In genomic region chr6:61248700-61249099, GRCm38 (mm10) we compare ENCODE assay signal across 20 mouse cellular contexts.
A peak's percentile ranks its signal among the peaks of the same experiment; 100 is the strongest.
DNase-seq lines count a peak whose midpoint lies in the region; ATAC-seq and TF ChIP-seq lines count a peak whose summit lies in the region.
"Had no signal": no experiment of that assay in that cellular context is flagged by ENCODE, and none has a peak within 500 bp of the region (broad histone marks: within the 10 kb centered on the region; RNA-seq: fewer than 3 reads in every experiment).

No protein-coding gene starts in this region.

- no peak for ATAC-seq in kidney, postnatal 0 days (replicated peaks; ENCODE audit: low FRiP score, low read depth)
- ATAC-seq in kidney, embryonic 14.5 days (ENCODE audit: low FRiP score, low TSS enrichment): no peak
- ATAC-seq in midbrain, postnatal 0 days (ENCODE audit: low FRiP score): no peak
- no peak for ATAC-seq in midbrain, embryonic 14.5 days (ENCODE audit: low FRiP score, low TSS enrichment)
- peak; percentile 24; the same call in 1 of the 2 replicates for ATAC-seq in hindbrain, embryonic 14.5 days (ENCODE audit: low FRiP score)
- no peak for ATAC-seq in megakaryocyte-erythroid progenitor cell, adult 5-6 weeks (replicated peaks; ENCODE audit: low FRiP score, low TSS enrichment, poor library complexity, severe bottlenecking)
- ATAC-seq in erythroid progenitor cell, adult 5-6 weeks (replicated peaks; ENCODE audit: low FRiP score, poor library complexity, severe bottlenecking): no peak
- ATAC-seq: activated CD4-positive, CD25-positive, alpha-beta regulatory T cell, adult 4 months; Patski had no signal

- peak; percentile 36; the same call in 1 of the 2 replicates for TF ChIP-seq CTCF in kidney, postnatal 0 days (IDR thresholded peaks at IDR 0.05; ENCODE audit: low read depth)
- TF ChIP-seq CTCF in midbrain, postnatal 0 days (IDR thresholded peaks at IDR 0.05): peak; percentile 15; the same call in 1 of the 2 replicates

- H3K9ac ChIP-seq in kidney, postnatal 0 days (ENCODE audit: low read depth, low read length): no peak overlapping the region
- H3K9ac ChIP-seq in kidney, embryonic 14.5 days (ENCODE audit: low read depth, low read length): no peak overlapping the region
- H3K9ac ChIP-seq in midbrain, postnatal 0 days (replicated peaks; ENCODE audit: low read length, poor library complexity, severe bottlenecking): no peak overlapping the region
- no peak overlapping the region for H3K9ac ChIP-seq in midbrain, embryonic 14.5 days (replicated peaks; ENCODE audit: low read length)
- H3K9ac ChIP-seq in hindbrain, embryonic 14.5 days: no peak overlapping the region
- H3K9ac ChIP-seq: embryonic facial prominence, embryonic 13.5 days; limb, embryonic 12.5 days; liver, embryonic 13.5 days had no signal

- no peak for DNase-seq in kidney, postnatal 0 days (ENCODE audit: low spot score)
- peak; percentile 47 for DNase-seq in midbrain, postnatal 0 days (ENCODE audit: low spot score)
- no peak for DNase-seq in midbrain, embryonic 14.5 days
- no peak for DNase-seq in hindbrain, embryonic 14.5 days (ENCODE audit: low spot score)
- DNase-seq: adrenal gland, postnatal 14 days; cerebellum, adult 2 months; gastrocnemius, postnatal 10 days; kidney, adult 2 months; kidney, postnatal 36 days; layer of hippocampus, postnatal 36 days; liver, embryonic 13.5 days; lung, postnatal 10 days had no signal

- no peaks in the 10 kb centered on the region for H3K9me3 ChIP-seq in kidney, postnatal 0 days (replicated peaks; ENCODE audit: low read length)
- no peaks in the 10 kb centered on the region for H3K9me3 ChIP-seq in kidney, embryonic 14.5 days (ENCODE audit: control insufficient read depth, low read length)
- H3K9me3 ChIP-seq in midbrain, postnatal 0 days (ENCODE audit: low read length): no peaks in the 10 kb centered on the region
- H3K9me3 ChIP-seq in midbrain, embryonic 14.5 days (ENCODE audit: control insufficient read depth, low read length): no peaks in the 10 kb centered on the region
- no peaks in the 10 kb centered on the region for H3K9me3 ChIP-seq in hindbrain, embryonic 14.5 days (ENCODE audit: control insufficient read depth, low read length)
- H3K9me3 ChIP-seq: embryonic facial prominence, embryonic 13.5 days; limb, embryonic 12.5 days; liver, embryonic 13.5 days; megakaryocyte, embryonic 14.5 days had no signal

- no peaks in the 10 kb centered on the region for H3K27me3 ChIP-seq in kidney, postnatal 0 days (ENCODE audit: insufficient read depth, low read length)
- no peaks in the 10 kb centered on the region for H3K27me3 ChIP-seq in kidney, embryonic 14.5 days (ENCODE audit: control insufficient read depth, insufficient read depth, low read length)
- no peaks in the 10 kb centered on the region for H3K27me3 ChIP-seq in midbrain, postnatal 0 days (ENCODE audit: insufficient read depth, low read length)
- H3K27me3 ChIP-seq in midbrain, embryonic 14.5 days (ENCODE audit: control insufficient read depth, insufficient read depth, low read length): no peaks in the 10 kb centered on the region
- no peaks in the 10 kb centered on the region for H3K27me3 ChIP-seq in hindbrain, embryonic 14.5 days (ENCODE audit: control insufficient read depth, insufficient read depth, low read length)
- H3K27me3 ChIP-seq: embryonic facial prominence, embryonic 13.5 days; limb, embryonic 12.5 days; liver, embryonic 13.5 days; megakaryocyte, embryonic 14.5 days; Patski had no signal

- no peak overlapping the region for H3K4me2 ChIP-seq in kidney, postnatal 0 days (ENCODE audit: low read length)
- no peak overlapping the region for H3K4me2 ChIP-seq in kidney, embryonic 14.5 days (replicated peaks; ENCODE audit: low read depth, low read length)
- no peak overlapping the region for H3K4me2 ChIP-seq in midbrain, postnatal 0 days (ENCODE audit: low read depth, low read length, poor library complexity, severe bottlenecking)
- H3K4me2 ChIP-seq in midbrain, embryonic 14.5 days (ENCODE audit: low read length): no peak overlapping the region
- no peak overlapping the region for H3K4me2 ChIP-seq in hindbrain, embryonic 14.5 days (replicated peaks)
- H3K4me2 ChIP-seq: embryonic facial prominence, embryonic 13.5 days; limb, embryonic 12.5 days; liver, embryonic 13.5 days had no signal

- WGBS in kidney, postnatal 0 days: 80% methylated on average over 2 of the region's 2 CpGs
- 77% methylated on average over 2 of the region's 2 CpGs for WGBS in kidney, embryonic 14.5 days
- 74% methylated on average over 2 of the region's 2 CpGs for WGBS in midbrain, postnatal 0 days
- WGBS in midbrain, embryonic 14.5 days: 71% methylated on average over 2 of the region's 2 CpGs
- 59% methylated on average over 2 of the region's 2 CpGs for WGBS in hindbrain, embryonic 14.5 days

- H3K4me3 ChIP-seq in kidney, postnatal 0 days (replicated peaks; ENCODE audit: low read depth, low read length): no peak overlapping the region
- no peak overlapping the region for H3K4me3 ChIP-seq in kidney, embryonic 14.5 days (ENCODE audit: low read length)
- H3K4me3 ChIP-seq in midbrain, postnatal 0 days (ENCODE audit: low read depth, low read length): no peak overlapping the region
- no peak overlapping the region for H3K4me3 ChIP-seq in midbrain, embryonic 14.5 days (replicated peaks; ENCODE audit: low read depth, low read length)
- no peak overlapping the region for H3K4me3 ChIP-seq in hindbrain, embryonic 14.5 days (replicated peaks; ENCODE audit: low read length)
- H3K4me3 ChIP-seq: embryonic facial prominence, embryonic 13.5 days; limb, embryonic 12.5 days; liver, embryonic 13.5 days; megakaryocyte, embryonic 14.5 days had no signal

- no peak overlapping the region for H3K27ac ChIP-seq in kidney, postnatal 0 days
- no peak overlapping the region for H3K27ac ChIP-seq in kidney, embryonic 14.5 days (ENCODE audit: low read depth, low read length)
- H3K27ac ChIP-seq in midbrain, postnatal 0 days (ENCODE audit: low read depth, low read length): no peak overlapping the region
- no peak overlapping the region for H3K27ac ChIP-seq in midbrain, embryonic 14.5 days (replicated peaks; ENCODE audit: low read depth, low read length)
- H3K27ac ChIP-seq in hindbrain, embryonic 14.5 days: peak overlapping the region; percentile 18
- H3K27ac ChIP-seq: embryonic facial prominence, embryonic 13.5 days; limb, embryonic 12.5 days; liver, embryonic 13.5 days had no signal

- H3K4me1 ChIP-seq in kidney, postnatal 0 days (replicated peaks; ENCODE audit: insufficient read depth, low read length): no peaks in the 10 kb centered on the region
- no peaks in the 10 kb centered on the region for H3K4me1 ChIP-seq in kidney, embryonic 14.5 days (ENCODE audit: control insufficient read depth, insufficient read depth, low read length)
- H3K4me1 ChIP-seq in midbrain, postnatal 0 days (ENCODE audit: insufficient read depth, low read length): no peaks in the 10 kb centered on the region
- no peaks in the 10 kb centered on the region for H3K4me1 ChIP-seq in midbrain, embryonic 14.5 days (ENCODE audit: control insufficient read depth, insufficient read depth, low read length)
- peaks cover 7% of the 10 kb centered on the region for H3K4me1 ChIP-seq in hindbrain, embryonic 14.5 days (replicated peaks; ENCODE audit: control insufficient read depth, insufficient read depth, low read length)
- H3K4me1 ChIP-seq: embryonic facial prominence, embryonic 13.5 days; limb, embryonic 12.5 days; liver, embryonic 13.5 days had no signal

- H3K36me3 ChIP-seq in kidney, postnatal 0 days (ENCODE audit: insufficient read depth, low read length): no peaks in the 10 kb centered on the region
- no peaks in the 10 kb centered on the region for H3K36me3 ChIP-seq in kidney, embryonic 14.5 days (ENCODE audit: control insufficient read depth, insufficient read depth, low read length)
- no peaks in the 10 kb centered on the region for H3K36me3 ChIP-seq in midbrain, postnatal 0 days (ENCODE audit: insufficient read depth, low read length)
- no peaks in the 10 kb centered on the region for H3K36me3 ChIP-seq in midbrain, embryonic 14.5 days (ENCODE audit: control insufficient read depth, insufficient read depth, low read length)
- H3K36me3 ChIP-seq in hindbrain, embryonic 14.5 days (replicated peaks; ENCODE audit: control insufficient read depth, insufficient read depth): no peaks in the 10 kb centered on the region
- H3K36me3 ChIP-seq: embryonic facial prominence, embryonic 13.5 days; limb, embryonic 12.5 days; liver, embryonic 13.5 days had no signal
